Mouse (Mus musculus) hindbrain, embryonic 16.5 days (tissue): ENCODE results near the gene Abcg5. TPM values are rescaled to one million over a fixed set of nuclear protein-coding genes. Genes with fewer than 3 reads are reported as not detected.

ENCODE experiments used
- ATAC-seq: fragments of 200-750 bp; cut with Nextera tagmentation; 2 replicates; pipeline ENCODE4 v1.8.0; 2017; ENCODE audit warnings: moderate TSS enrichment, moderate library complexity
- H3K27ac ChIP-seq: fragments of 300-500 bp; sonication (generic); 2 replicates; pipeline ENCODE4 v1.5.1; 2014; ENCODE audit warnings: low read depth, mild to moderate bottlenecking, control low read depth, low read length, moderate library complexity
- H3K27me3 ChIP-seq: fragments of 300-500 bp; sonication (generic); replicated peaks from 2 replicates; pipeline ENCODE4 v1.6.1; 2014; ENCODE audit warnings: low read length; ENCODE audit not compliant: control insufficient read depth, insufficient read depth
- H3K36me3 ChIP-seq: fragments of 300-500 bp; sonication (generic); 2 replicates; pipeline ENCODE4 v1.6.1; 2014; ENCODE audit warnings: mild to moderate bottlenecking, low read length, moderate library complexity, mixed read lengths; ENCODE audit not compliant: control insufficient read depth, insufficient read depth
- H3K4me1 ChIP-seq: fragments of 300-500 bp; sonication (generic); 2 replicates; pipeline ENCODE4 v1.6.1; 2014; ENCODE audit warnings: low read depth, low read length; ENCODE audit not compliant: control insufficient read depth, insufficient read depth
- H3K4me2 ChIP-seq: fragments of 300-500 bp; sonication (generic); 2 replicates; pipeline ENCODE4 v1.6.1; 2014; ENCODE audit warnings: mild to moderate bottlenecking, low read length, control low read depth, moderate library complexity
- H3K4me3 ChIP-seq: fragments of 300-500 bp; sonication (generic); 2 replicates; pipeline ENCODE4 v1.5.1; 2014; ENCODE audit warnings: mild to moderate bottlenecking, low read length, control low read depth, moderate library complexity
- H3K9ac ChIP-seq: fragments of 300-500 bp; sonication (generic); 2 replicates; pipeline ENCODE4 v1.6.1; 2014; ENCODE audit warnings: low read depth, mild to moderate bottlenecking, control low read depth, low read length, moderate library complexity
- H3K9me3 ChIP-seq: fragments of 300-500 bp; sonication (generic); 2 replicates; pipeline ENCODE4 v1.6.1; 2014; ENCODE audit warnings: mild to moderate bottlenecking, low read length, moderate library complexity; ENCODE audit not compliant: control insufficient read depth
- WGBS: fragments of 180-500 bp; shearing (Covaris S2); extraction: QIAGEN DNeasy Blood & Tissue Kit; methylation state at CpG from one replicate; pipeline ENCODE4 v1.1.7; 2014; 5-methylcytosine and 5-hydroxymethylcytosine counted together
- polyA plus RNA-seq: library from polyadenylated mRNA; unstranded; fragments of >200 nt; fragmentation: Nextera tagmentation; extraction: Ambion mirVana; gene quantifications from 2 replicates; pipeline ENCODE4 v1.2.1, GENCODE M21; 2015

Abcg5 gene
- polyA plus RNA-seq, 1 experiment from 2014 or later: 1.8 TPM

DNA sequence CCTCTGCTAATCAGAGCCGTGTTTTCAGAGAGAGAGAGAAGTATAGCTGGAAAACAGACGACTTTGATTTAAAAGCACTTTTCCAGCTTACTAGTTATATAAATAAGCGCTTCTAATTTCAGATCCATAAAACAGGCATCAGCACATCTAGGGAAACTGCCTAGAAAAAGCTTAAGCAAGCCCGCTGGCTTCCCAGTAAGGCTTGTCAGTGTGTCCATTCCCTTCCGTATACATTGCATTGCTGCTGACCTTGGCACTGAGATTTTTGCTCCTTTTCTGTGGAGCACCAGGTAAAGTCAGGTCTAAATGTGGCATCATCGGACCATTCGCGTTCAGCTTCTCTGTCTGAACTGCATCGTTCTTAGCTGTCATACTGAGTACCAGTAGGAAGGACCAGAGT lies 40.5 kb downstream of the Abcg5 start:
- ATAC-seq: no peak
- Histone ChIP-seq H3K4me3 (no peak overlapping the region), H3K36me3 (no peaks in the 10 kb centered on the region), H3K27me3 (no peaks in the 10 kb centered on the region), H3K4me1 (no peaks in the 10 kb centered on the region), H3K27ac (no peak overlapping the region), H3K9me3 (no peaks in the 10 kb centered on the region), H3K9ac (no peak overlapping the region), H3K4me2 (no peak overlapping the region)
- WGBS: 89% methylated on average over 9 of the region's 9 CpGs

DNA sequence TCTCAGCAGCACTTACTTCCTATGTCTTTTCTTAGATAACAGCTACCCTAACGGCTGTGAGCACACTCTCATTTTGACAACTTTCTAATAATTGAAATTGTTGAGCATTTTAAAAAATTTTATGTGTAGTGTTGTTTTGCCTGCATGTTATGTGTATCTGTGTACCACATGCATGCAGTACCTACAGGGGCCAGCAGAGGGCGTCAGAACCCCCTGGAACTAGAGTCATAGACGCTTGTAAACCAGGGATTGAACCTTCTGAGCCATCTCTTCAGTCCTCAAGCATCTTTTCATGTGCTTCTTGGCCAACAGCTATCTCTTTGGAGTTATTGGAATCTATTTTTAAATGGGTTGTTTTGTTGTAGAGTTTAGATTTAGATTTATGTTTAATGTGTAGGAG lies 40.9 kb downstream of the Abcg5 start:
- no peak for ATAC-seq
- no peaks in the 10 kb centered on the region; the same call in 1 of the 2 replicates for H3K36me3 ChIP-seq
- H3K4me2 ChIP-seq: no peak overlapping the region
- H3K9me3 ChIP-seq: no peaks in the 10 kb centered on the region
- no peak overlapping the region for H3K9ac ChIP-seq
- H3K27me3 ChIP-seq: no peaks in the 10 kb centered on the region
- 36% methylated on average over 3 of the region's 3 CpGs for WGBS
- no peak overlapping the region for H3K27ac ChIP-seq
- no peak overlapping the region for H3K4me3 ChIP-seq
- H3K4me1 ChIP-seq: no peaks in the 10 kb centered on the region

DNA sequence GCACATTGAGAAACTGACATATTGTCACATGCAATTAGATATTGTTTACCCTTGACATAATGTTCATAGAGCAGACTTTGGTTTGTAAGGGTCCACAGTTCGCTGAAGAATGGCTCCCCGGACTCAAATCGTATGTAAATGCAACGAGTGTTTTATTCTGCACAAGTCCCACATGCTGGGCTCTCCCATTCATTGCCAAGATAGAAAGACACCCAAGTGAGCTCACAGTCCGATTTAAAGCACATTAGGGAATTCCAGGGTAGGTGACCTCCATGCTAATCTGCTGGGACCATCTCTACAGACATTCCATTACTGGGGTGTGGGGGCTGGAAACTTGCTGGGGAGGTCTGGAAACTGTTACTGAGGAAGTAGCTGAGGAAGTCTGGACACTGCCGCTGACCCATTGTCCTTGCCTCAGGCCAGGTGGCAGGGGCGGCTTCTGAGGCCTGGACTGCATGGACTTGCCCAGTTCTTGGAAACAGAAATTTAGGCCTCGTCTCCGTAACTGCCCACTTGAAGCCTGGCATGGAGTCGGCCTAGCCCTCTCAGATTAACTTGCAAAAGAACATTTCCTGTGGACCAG lies 42.9 kb downstream of the Abcg5 start:
- WGBS: 60% methylated on average over 10 of the region's 10 CpGs
- ATAC-seq: no peak
- Histone ChIP-seq H3K27ac (no peak overlapping the region), H3K27me3 (no peaks in the 10 kb centered on the region), H3K4me3 (no peak overlapping the region), H3K9ac (no peak overlapping the region), H3K4me2 (no peak overlapping the region), H3K36me3 (no peaks in the 10 kb centered on the region; the same call in 1 of the 2 replicates), H3K9me3 (no peaks in the 10 kb centered on the region), H3K4me1 (no peaks in the 10 kb centered on the region)

DNA sequence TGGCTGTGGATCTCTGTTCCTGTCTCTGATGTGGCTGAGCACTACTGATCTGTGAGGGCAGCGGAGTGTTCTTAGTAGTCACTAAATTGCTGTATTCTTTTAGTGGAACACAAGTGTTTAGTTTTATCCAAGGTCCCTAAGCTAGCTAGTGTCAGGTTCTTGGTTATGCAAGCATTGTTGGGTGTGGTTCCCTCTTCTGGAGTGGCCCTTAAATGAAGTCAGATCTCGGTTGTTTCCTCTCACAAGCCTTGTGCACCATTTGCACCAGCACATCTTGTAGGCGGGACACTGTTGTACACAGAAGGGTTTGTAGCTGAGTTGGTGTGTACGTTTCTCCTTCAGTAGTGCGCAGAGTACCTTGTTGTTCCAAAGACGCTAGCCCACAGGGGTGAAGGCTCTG lies 44.8 kb downstream of the Abcg5 start:
- Histone ChIP-seq H3K36me3 (peaks cover 2% of the 10 kb centered on the region; the same call in 1 of the 2 replicates), H3K4me3 (no peak overlapping the region), H3K9me3 (no peaks in the 10 kb centered on the region), H3K4me2 (no peak overlapping the region), H3K27me3 (no peaks in the 10 kb centered on the region), H3K4me1 (no peaks in the 10 kb centered on the region), H3K27ac (no peak overlapping the region), H3K9ac (no peak overlapping the region)
- ATAC-seq: no peak
- WGBS: 90% methylated on average over 6 of the region's 6 CpGs

DNA sequence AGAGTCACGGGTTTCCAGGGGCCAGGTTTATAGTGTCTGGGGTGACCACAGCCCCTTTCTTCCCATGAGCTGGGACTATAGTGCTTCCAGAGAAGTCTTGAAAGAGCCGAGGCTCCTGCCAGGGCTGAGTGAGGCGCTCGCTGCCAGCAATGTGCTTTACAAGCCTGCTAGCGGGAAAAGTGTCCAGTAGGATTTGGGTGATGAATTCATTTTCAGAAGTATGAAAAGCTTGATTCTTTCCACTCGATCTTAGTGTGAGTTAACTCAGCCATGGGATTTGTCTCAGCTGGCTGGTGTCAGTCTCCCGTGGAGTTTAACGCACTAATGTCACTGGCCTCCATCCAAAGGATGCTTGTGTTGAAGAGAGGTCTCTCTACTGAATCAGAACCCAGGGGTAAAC lies 46.5 kb downstream of the Abcg5 start:
- ATAC-seq: no peak
- no peak overlapping the region for H3K27ac ChIP-seq
- H3K9me3 ChIP-seq: no peaks in the 10 kb centered on the region
- H3K27me3 ChIP-seq: no peaks in the 10 kb centered on the region
- H3K4me3 ChIP-seq: no peak overlapping the region
- 47% methylated on average over 8 of the region's 8 CpGs for WGBS
- H3K9ac ChIP-seq: no peak overlapping the region
- peaks cover 2% of the 10 kb centered on the region; the same call in 1 of the 2 replicates for H3K36me3 ChIP-seq
- no peak overlapping the region for H3K4me2 ChIP-seq
- no peaks in the 10 kb centered on the region for H3K4me1 ChIP-seq

DNA sequence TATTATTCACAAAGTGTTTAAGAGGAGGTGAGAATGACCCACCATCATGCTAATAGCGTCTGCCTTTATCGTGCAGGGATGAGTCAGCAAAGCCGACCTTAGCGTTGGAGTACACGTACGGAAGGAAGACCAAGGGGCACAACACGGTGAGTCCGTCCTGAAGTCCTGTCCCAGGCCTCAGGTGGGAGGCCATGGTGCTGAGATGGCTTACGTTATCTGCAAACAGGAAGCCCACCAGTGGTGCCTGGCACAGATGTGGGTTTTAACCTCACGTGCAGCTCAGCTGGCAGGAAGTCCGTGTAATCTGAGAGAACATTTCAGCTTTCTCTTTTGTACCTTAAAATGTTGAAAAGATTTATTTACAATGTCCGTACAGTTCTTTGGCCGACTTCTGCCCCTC lies 49.4 kb downstream of the Abcg5 start:
- WGBS: 85% methylated on average over 13 of the region's 13 CpGs
- H3K27me3 ChIP-seq: no peaks in the 10 kb centered on the region
- H3K36me3 ChIP-seq: peaks cover 2% of the 10 kb centered on the region; the same call in 1 of the 2 replicates
- no peaks in the 10 kb centered on the region for H3K4me1 ChIP-seq
- ATAC-seq: no peak
- H3K27ac ChIP-seq: no peak overlapping the region
- H3K4me3 ChIP-seq: no peak overlapping the region
- H3K9ac ChIP-seq: no peak overlapping the region
- H3K9me3 ChIP-seq: no peaks in the 10 kb centered on the region
- no peak overlapping the region for H3K4me2 ChIP-seq

DNA sequence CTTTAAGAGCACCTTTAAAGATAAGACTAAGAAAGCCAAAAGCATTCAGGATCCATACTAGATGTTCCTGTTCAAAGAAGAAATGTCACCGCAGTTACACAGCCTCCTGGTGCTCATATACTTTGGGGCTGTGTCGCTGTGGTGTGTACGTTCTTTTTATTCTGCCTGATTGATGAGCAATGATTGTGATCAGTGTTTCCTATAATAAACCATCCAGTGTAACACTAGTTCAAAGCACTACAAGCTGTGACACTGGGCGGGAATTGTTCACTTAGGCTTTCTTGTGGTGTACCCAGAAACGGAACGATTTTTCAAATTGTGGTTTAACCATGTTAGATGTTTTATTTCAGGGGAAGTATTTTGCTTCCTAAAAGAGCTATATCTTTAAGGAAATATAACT lies 51.0 kb downstream of the Abcg5 start:
- no peak for ATAC-seq
- Histone ChIP-seq H3K9me3 (no peaks in the 10 kb centered on the region), H3K4me3 (no peak overlapping the region), H3K4me1 (peaks cover 5% of the 10 kb centered on the region), H3K9ac (no peak overlapping the region), H3K27me3 (no peaks in the 10 kb centered on the region), H3K36me3 (peaks cover 2% of the 10 kb centered on the region; the same call in 1 of the 2 replicates), H3K27ac (no peak overlapping the region), H3K4me2 (no peak overlapping the region)
- 92% methylated on average over 6 of the region's 6 CpGs for WGBS

DNA sequence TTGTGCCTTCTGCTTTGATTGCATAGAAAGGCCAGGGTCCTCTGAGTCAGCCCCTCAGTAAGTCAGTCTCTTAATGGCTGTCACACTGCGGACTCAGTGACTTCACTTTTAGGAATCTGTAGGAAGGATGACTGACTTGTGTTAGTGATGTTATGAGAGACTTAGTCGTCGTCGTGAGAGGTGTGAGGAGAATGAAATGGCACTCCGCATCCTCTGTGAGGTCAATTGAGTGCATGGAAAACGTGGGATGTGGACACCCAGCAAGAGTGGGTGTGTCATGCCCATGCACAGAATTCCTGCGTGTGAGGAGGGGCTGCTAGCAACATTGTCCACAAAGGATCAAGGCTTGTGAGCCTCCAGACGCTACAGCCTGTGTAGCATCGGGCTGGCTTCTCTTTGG lies 54.2 kb downstream of the Abcg5 start:
- H3K4me3 ChIP-seq: no peak overlapping the region
- H3K27me3 ChIP-seq: no peaks in the 10 kb centered on the region
- H3K4me1 ChIP-seq: peaks cover 6% of the 10 kb centered on the region
- no peak overlapping the region for H3K27ac ChIP-seq
- H3K9ac ChIP-seq: no peak overlapping the region
- H3K9me3 ChIP-seq: no peaks in the 10 kb centered on the region
- no peak for ATAC-seq
- H3K36me3 ChIP-seq: 0 out of 2 replicates have a peak, but pooled peaks cover 2% of the 10 kb centered on the region
- WGBS: 87% methylated on average over 9 of the region's 9 CpGs
- H3K4me2 ChIP-seq: no peak overlapping the region

DNA sequence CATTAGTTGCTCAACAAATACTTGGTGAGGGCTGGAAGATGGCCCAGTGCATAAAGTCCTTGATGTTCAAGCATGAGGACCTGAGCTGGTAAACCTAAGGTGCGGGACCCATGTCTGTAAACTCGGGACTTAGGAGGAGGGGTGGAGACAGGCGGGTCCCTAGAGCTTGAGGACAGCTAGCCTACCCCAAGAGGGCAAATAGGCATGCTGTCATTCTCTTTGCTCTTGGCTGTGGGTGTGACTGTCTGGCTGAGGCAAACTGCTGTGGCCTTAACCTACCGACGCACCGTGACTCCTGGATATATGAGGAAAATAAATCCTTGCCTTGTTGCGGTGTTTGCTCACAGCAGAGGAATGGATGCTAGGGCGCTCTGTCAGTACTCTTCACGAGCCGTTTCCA lies 55.1 kb downstream of the Abcg5 start:
- H3K4me2 ChIP-seq: no peak overlapping the region
- WGBS: 89% methylated on average over 10 of the region's 10 CpGs

More for the DNA sequence above, 55.1 kb downstream of the Abcg5 start:
- Histone ChIP-seq H3K36me3 (no peaks in the 10 kb centered on the region), H3K27me3 (no peaks in the 10 kb centered on the region), H3K27ac (no peak overlapping the region), H3K4me1 (peaks cover 6% of the 10 kb centered on the region), H3K9ac (no peak overlapping the region), H3K4me3 (no peak overlapping the region), H3K9me3 (no peaks in the 10 kb centered on the region)
- no peak for ATAC-seq
